Mouse (Mus musculus) embryonic facial prominence, embryonic 12.5 days (tissue): ENCODE data around the gene Umps. TPM values are rescaled to one million over a fixed set of nuclear protein-coding genes. Genes with fewer than 3 reads are reported as not detected.

Source experiments
- ATAC-seq: fragments of 200-750 bp; cut with Nextera tagmentation; 2 replicates; pipeline ENCODE4 v1.8.0; 2017; ENCODE audit not compliant: insufficient number of reproducible peaks, insufficient read depth, low FRiP score, low TSS enrichment
- H3K27ac ChIP-seq: fragments of 300-500 bp; sonication (generic); 2 replicates; pipeline ENCODE4 v1.5.1; 2016; ENCODE audit warnings: mild to moderate bottlenecking
- H3K27me3 ChIP-seq: fragments of 300-500 bp; sonication (generic); 2 replicates; pipeline ENCODE4 v1.6.1; 2016; ENCODE audit warnings: mild to moderate bottlenecking, moderate library complexity
- H3K36me3 ChIP-seq: fragments of 300-500 bp; sonication (generic); 2 replicates; pipeline ENCODE4 v1.6.1; 2016; ENCODE audit warnings: mild to moderate bottlenecking
- H3K4me1 ChIP-seq: fragments of 300-500 bp; sonication (generic); 2 replicates; pipeline ENCODE4 v1.6.1; 2016
- H3K4me2 ChIP-seq: fragments of 300-500 bp; sonication (generic); replicated peaks from 2 replicates; pipeline ENCODE4 v1.6.1; 2016; ENCODE audit warnings: mild to moderate bottlenecking, moderate library complexity
- H3K4me3 ChIP-seq: fragments of 300-500 bp; sonication (generic); 2 replicates; pipeline ENCODE4 v1.5.1; 2016; ENCODE audit warnings: mild to moderate bottlenecking
- H3K9ac ChIP-seq: fragments of 300-500 bp; sonication (generic); 2 replicates; pipeline ENCODE4 v1.6.1; 2016; ENCODE audit warnings: mild to moderate bottlenecking, moderate library complexity
- H3K9me3 ChIP-seq: fragments of 300-500 bp; sonication (generic); 2 replicates; pipeline ENCODE4 v1.6.1; 2016; ENCODE audit warnings: mild to moderate bottlenecking, moderate library complexity
- WGBS: fragments of 180-500 bp; shearing (Covaris S2); methylation state at CpG from one replicate; pipeline ENCODE4 v1.1.7; 2016; 5-methylcytosine and 5-hydroxymethylcytosine counted together
- polyA plus RNA-seq: library from polyadenylated mRNA; unstranded; fragments of >200 nt; fragmentation: Nextera tagmentation; extraction: Ambion mirVana; gene quantifications from 2 replicates; pipeline ENCODE4 v1.2.1, GENCODE M21; 2016

Gene Umps
- polyA plus RNA-seq, 1 experiment from 2014 or later: 63.6 TPM

- H3K9ac ChIP-seq: no peak overlapping the region
- H3K4me3 ChIP-seq: no peak overlapping the region
- no peak for ATAC-seq
- no peaks in the 10 kb centered on the region for H3K9me3 ChIP-seq
- H3K4me1 ChIP-seq: peaks cover 16% of the 10 kb centered on the region
- no peaks in the 10 kb centered on the region for H3K27me3 ChIP-seq
- H3K27ac ChIP-seq: no peak overlapping the region
- 0 out of 2 replicates have a peak, but pooled peaks cover 11% of the 10 kb centered on the region for H3K36me3 ChIP-seq
- H3K4me2 ChIP-seq: no peak overlapping the region
- 75% methylated on average over 6 of the region's 6 CpGs for WGBS
Observed at GRCm38 (mm10) chr16:33927263-33927824, 39.5 kb downstream of the Umps start.

GRCm38 (mm10) chr16:33923758-33924157 lies 43.1 kb downstream of the Umps start:
- 92% methylated on average over 8 of the region's 8 CpGs for WGBS
- no peak for ATAC-seq

GRCm38 (mm10) chr16:33923001-33923316 lies 43.9 kb downstream of the Umps start:
- WGBS: 51% methylated on average over 5 of the region's 5 CpGs
- peaks cover 26% of the 10 kb centered on the region for H3K36me3 ChIP-seq
- H3K4me1 ChIP-seq: peaks cover 30% of the 10 kb centered on the region
- no peak for ATAC-seq
- no peak overlapping the region for H3K4me3 ChIP-seq
- peak overlapping the region; percentile 86 for H3K27ac ChIP-seq
- H3K27me3 ChIP-seq: no peaks in the 10 kb centered on the region
- no peak overlapping the region for H3K4me2 ChIP-seq
- no peak overlapping the region for H3K9ac ChIP-seq
- no peaks in the 10 kb centered on the region for H3K9me3 ChIP-seq

More at GRCm38 (mm10) chr16:33923758-33924157, 43.1 kb downstream of the Umps start:
- no peaks in the 10 kb centered on the region for H3K27me3 ChIP-seq
- peaks cover 34% of the 10 kb centered on the region for H3K4me1 ChIP-seq
- no peak overlapping the region for H3K4me2 ChIP-seq
- H3K27ac ChIP-seq: peak overlapping the region; percentile 86; the same call in 1 of the 2 replicates
- no peak overlapping the region for H3K4me3 ChIP-seq
- no peak overlapping the region for H3K9ac ChIP-seq
- H3K9me3 ChIP-seq: no peaks in the 10 kb centered on the region
- peaks cover 24% of the 10 kb centered on the region for H3K36me3 ChIP-seq

GRCm38 (mm10) chr16:33922111-33923000 lies 44.5 kb downstream of the Umps start:
- no peaks in the 10 kb centered on the region for H3K27me3 ChIP-seq
- H3K27ac ChIP-seq: peak overlapping the region; percentile 86
- H3K4me3 ChIP-seq: no peak overlapping the region
- no peaks in the 10 kb centered on the region for H3K9me3 ChIP-seq
- H3K4me1 ChIP-seq: peaks cover 32% of the 10 kb centered on the region
- no peak overlapping the region for H3K4me2 ChIP-seq
- peaks cover 31% of the 10 kb centered on the region for H3K36me3 ChIP-seq
- no peak for ATAC-seq
- 27% methylated on average over 18 of the region's 18 CpGs for WGBS
- no peak overlapping the region for H3K9ac ChIP-seq

GRCm38 (mm10) chr16:33921514-33921913 lies 45.3 kb downstream of the Umps start:
- 50% methylated on average over 5 of the region's 5 CpGs for WGBS
- H3K4me1 ChIP-seq: peaks cover 41% of the 10 kb centered on the region
- H3K27me3 ChIP-seq: no peaks in the 10 kb centered on the region
- H3K27ac ChIP-seq: peak overlapping the region; percentile 86; the same call in 1 of the 2 replicates
- ATAC-seq: no peak
- H3K4me3 ChIP-seq: no peak overlapping the region
- H3K4me2 ChIP-seq: no peak overlapping the region
- no peaks in the 10 kb centered on the region for H3K9me3 ChIP-seq
- H3K9ac ChIP-seq: no peak overlapping the region
- H3K36me3 ChIP-seq: peaks cover 32% of the 10 kb centered on the region

GRCm38 (mm10) chr16:33917926-33918325 lies 48.9 kb downstream of the Umps start:
- Histone ChIP-seq H3K4me2 (no peak overlapping the region), H3K27ac (no peak overlapping the region), H3K27me3 (no peaks in the 10 kb centered on the region), H3K4me1 (peaks cover 40% of the 10 kb centered on the region), H3K9ac (no peak overlapping the region), H3K36me3 (peaks cover 40% of the 10 kb centered on the region), H3K4me3 (no peak overlapping the region), H3K9me3 (no peaks in the 10 kb centered on the region)
- no peak for ATAC-seq
- WGBS: 83% methylated on average over 5 of the region's 5 CpGs

- Histone ChIP-seq H3K4me3 (no peak overlapping the region), H3K9ac (no peak overlapping the region), H3K4me1 (peaks cover 34% of the 10 kb centered on the region), H3K9me3 (no peaks in the 10 kb centered on the region), H3K27me3 (no peaks in the 10 kb centered on the region), H3K27ac (peak overlapping the region; percentile 60; the same call in 1 of the 2 replicates), H3K36me3 (peaks cover 44% of the 10 kb centered on the region), H3K4me2 (no peak overlapping the region)
- ATAC-seq: no peak
- WGBS: 59% methylated on average over 5 of the region's 5 CpGs
Observed at GRCm38 (mm10) chr16:33917390-33917789, 49.4 kb downstream of the Umps start.

- ATAC-seq: no peak
- Histone ChIP-seq H3K27ac (peak overlapping the region; percentile 60; the same call in 1 of the 2 replicates), H3K9me3 (no peaks in the 10 kb centered on the region), H3K4me3 (no peak overlapping the region), H3K27me3 (no peaks in the 10 kb centered on the region), H3K36me3 (peaks cover 49% of the 10 kb centered on the region), H3K9ac (no peak overlapping the region), H3K4me1 (peaks cover 27% of the 10 kb centered on the region), H3K4me2 (no peak overlapping the region)
- WGBS: 81% methylated on average over 12 of the region's 12 CpGs
Observed at GRCm38 (mm10) chr16:33916473-33917251, 50.2 kb downstream of the Umps start.

- no peak overlapping the region for H3K9ac ChIP-seq
- no peak overlapping the region for H3K4me2 ChIP-seq
- H3K36me3 ChIP-seq: peaks cover 39% of the 10 kb centered on the region
- no peaks in the 10 kb centered on the region for H3K9me3 ChIP-seq
- no peak overlapping the region for H3K27ac ChIP-seq
- no peak for ATAC-seq
- no peak overlapping the region for H3K4me3 ChIP-seq
- peaks cover 11% of the 10 kb centered on the region for H3K4me1 ChIP-seq
- no peaks in the 10 kb centered on the region for H3K27me3 ChIP-seq
- WGBS: 67% methylated on average over 4 of the region's 4 CpGs
Observed at GRCm38 (mm10) chr16:33914997-33915396, 51.8 kb downstream of the Umps start.

- H3K27me3 ChIP-seq: no peaks in the 10 kb centered on the region
- H3K9me3 ChIP-seq: no peaks in the 10 kb centered on the region
- no peak overlapping the region for H3K27ac ChIP-seq
- peaks cover 20% of the 10 kb centered on the region for H3K4me1 ChIP-seq
- no peak for ATAC-seq
- peaks cover 22% of the 10 kb centered on the region for H3K36me3 ChIP-seq
- no peak overlapping the region for H3K9ac ChIP-seq
- no peak overlapping the region for H3K4me3 ChIP-seq
- WGBS: 26% methylated on average over 4 of the region's 4 CpGs
- no peak overlapping the region for H3K4me2 ChIP-seq
Observed at GRCm38 (mm10) chr16:33908239-33908638, 58.6 kb downstream of the Umps start.
